Comparison of ENCODE assay signal across 8 mouse cellular contexts in genomic region chr11:97800691-97801408, GRCm38 (mm10). TPM values are rescaled to one million over a fixed set of nuclear protein-coding genes. Genes with fewer than 3 reads are reported as not detected.
DNase-seq lines count a peak whose midpoint lies in the region; ATAC-seq and TF ChIP-seq lines count a peak whose summit lies in the region.

No protein-coding gene starts in this region.

- WGBS in neural tube, embryonic 11.5 days, result 10% methylated on average over 17 of the region's 17 CpGs
- WGBS in embryonic facial prominence, embryonic 15.5 days, result 3% methylated on average over 17 of the region's 17 CpGs
- WGBS in intestine, embryonic 16.5 days, result 2% methylated on average over 17 of the region's 17 CpGs
- 3% methylated on average over 17 of the region's 17 CpGs for WGBS in lung, embryonic 14.5 days

- no peaks in the 10 kb centered on the region for H3K9me3 ChIP-seq in neural tube, embryonic 11.5 days (ENCODE audit: control insufficient read depth, low read length)
- no peaks in the 10 kb centered on the region for H3K9me3 ChIP-seq in embryonic facial prominence, embryonic 15.5 days (replicated peaks)
- no peaks in the 10 kb centered on the region for H3K9me3 ChIP-seq in intestine, embryonic 16.5 days (ENCODE audit: control insufficient read depth, low read length)
- no peaks in the 10 kb centered on the region for H3K9me3 ChIP-seq in lung, embryonic 14.5 days (ENCODE audit: low read depth, low read length)

- peak overlapping the region; percentile 67 for H3K4me2 ChIP-seq in neural tube, embryonic 11.5 days (ENCODE audit: low read depth)
- peak overlapping the region; percentile 64 for H3K4me2 ChIP-seq in embryonic facial prominence, embryonic 15.5 days (replicated peaks)
- H3K4me2 ChIP-seq in intestine, embryonic 16.5 days (ENCODE audit: low read depth, low read length), result peak overlapping the region; percentile 77
- peak overlapping the region; percentile 78 for H3K4me2 ChIP-seq in lung, embryonic 14.5 days

- peak overlapping the region; percentile 79 for H3K27ac ChIP-seq in neural tube, embryonic 11.5 days (ENCODE audit: low read depth, low read length)
- H3K27ac ChIP-seq in embryonic facial prominence, embryonic 15.5 days (replicated peaks), result peak overlapping the region; percentile 98
- peak overlapping the region; percentile 95 for H3K27ac ChIP-seq in intestine, embryonic 16.5 days (ENCODE audit: low read length)
- peak overlapping the region; percentile 96 for H3K27ac ChIP-seq in lung, embryonic 14.5 days (ENCODE audit: low read depth)

- peaks cover 32% of the 10 kb centered on the region for H3K4me1 ChIP-seq in neural tube, embryonic 11.5 days (ENCODE audit: control insufficient read depth, insufficient read depth, low read length)
- peaks cover 57% of the 10 kb centered on the region for H3K4me1 ChIP-seq in embryonic facial prominence, embryonic 15.5 days
- peaks cover 57% of the 10 kb centered on the region for H3K4me1 ChIP-seq in intestine, embryonic 16.5 days (ENCODE audit: control insufficient read depth, insufficient read depth, low read length)
- H3K4me1 ChIP-seq in lung, embryonic 14.5 days (ENCODE audit: insufficient read depth), result peaks cover 35% of the 10 kb centered on the region

- H3K9ac ChIP-seq in neural tube, embryonic 11.5 days (ENCODE audit: low read length), result peak overlapping the region; percentile 74
- peak overlapping the region; percentile 87 for H3K9ac ChIP-seq in embryonic facial prominence, embryonic 15.5 days
- H3K9ac ChIP-seq in intestine, embryonic 16.5 days (ENCODE audit: low read depth, low read length), result peak overlapping the region; percentile 79
- peak overlapping the region; percentile 93 for H3K9ac ChIP-seq in lung, embryonic 14.5 days

- no peaks in the 10 kb centered on the region for H3K36me3 ChIP-seq in neural tube, embryonic 11.5 days (ENCODE audit: control insufficient read depth, insufficient read depth, low read length)
- H3K36me3 ChIP-seq in embryonic facial prominence, embryonic 15.5 days, result no peaks in the 10 kb centered on the region
- no peaks in the 10 kb centered on the region for H3K36me3 ChIP-seq in intestine, embryonic 16.5 days (ENCODE audit: control insufficient read depth, insufficient read depth, low read length)
- H3K36me3 ChIP-seq in lung, embryonic 14.5 days (ENCODE audit: insufficient read depth), result peaks cover 3% of the 10 kb centered on the region; the same call in 1 of the 2 replicates

- no peak for ATAC-seq in neural tube, embryonic 11.5 days (ENCODE audit: insufficient read depth, low FRiP score, low TSS enrichment)
- ATAC-seq in embryonic facial prominence, embryonic 15.5 days (ENCODE audit: insufficient number of reproducible peaks, low FRiP score, low TSS enrichment, low read depth), result no peak
- no peak for ATAC-seq in intestine, embryonic 16.5 days
- no peak for ATAC-seq in lung, embryonic 14.5 days (ENCODE audit: insufficient read depth)

- H3K27me3 ChIP-seq in neural tube, embryonic 11.5 days (ENCODE audit: control insufficient read depth, insufficient read depth, low read length), result no peaks in the 10 kb centered on the region
- no peaks in the 10 kb centered on the region for H3K27me3 ChIP-seq in embryonic facial prominence, embryonic 15.5 days
- H3K27me3 ChIP-seq in intestine, embryonic 16.5 days (replicated peaks; ENCODE audit: control insufficient read depth, insufficient read depth, low read length), result no peaks in the 10 kb centered on the region
- no peaks in the 10 kb centered on the region for H3K27me3 ChIP-seq in lung, embryonic 14.5 days (ENCODE audit: insufficient read depth, low read length)

- H3K4me3 ChIP-seq in neural tube, embryonic 11.5 days (ENCODE audit: low read depth, low read length), result peak overlapping the region; percentile 80
- H3K4me3 ChIP-seq in embryonic facial prominence, embryonic 15.5 days (replicated peaks), result peak overlapping the region; percentile 94
- H3K4me3 ChIP-seq in intestine, embryonic 16.5 days (ENCODE audit: low read length), result peak overlapping the region; percentile 68
- peak overlapping the region; percentile 92 for H3K4me3 ChIP-seq in lung, embryonic 14.5 days (ENCODE audit: low read depth, low read length)

- TF ChIP-seq CTCF in lung, embryonic 14.5 days (IDR thresholded peaks at IDR 0.05; ENCODE audit: low read depth), result no peak

- DNase-seq in neural tube, embryonic 11.5 days (ENCODE audit: low spot score), result no peak
- no peak for DNase-seq in neural tube, embryonic 10.5 days (ENCODE audit: extremely low spot score, low spot score)
- peak; percentile 62 for DNase-seq in lung, embryonic 14.5 days
- peak; percentile 89 for DNase-seq in testis, postnatal 14 days (ENCODE audit: low spot score)
- DNase-seq in ovary, postnatal 10 days (ENCODE audit: low spot score), result no peak
- no peak for DNase-seq in gastrocnemius, adult 18-20 months (ENCODE audit: low spot score)

RNA-seq across cellular contexts. Expression of gene Lasp1, which starts 2.0 kb away (rescaled TPM):
- 68.8 and 73.1 TPM in 2 replicates for polyA plus RNA-seq in neural tube, embryonic 11.5 days (2014; fragmentation: Nextera tagmentation; extraction: Ambion mirVana)
- 117 and 121 TPM in 2 replicates for polyA plus RNA-seq in embryonic facial prominence, embryonic 15.5 days (2015; fragmentation: Nextera tagmentation; extraction: Ambion mirVana)
- polyA plus RNA-seq in intestine, embryonic 16.5 days (2015; fragmentation: Nextera tagmentation; extraction: Ambion mirVana), result 141 and 148 TPM in 2 replicates
- polyA plus RNA-seq in lung, embryonic 14.5 days (2014; fragmentation: Nextera tagmentation; extraction: Ambion mirVana), result 110 and 123 TPM in 2 replicates
- total RNA-seq in gastrocnemius, adult 18-20 months (2021), result 10 to 100 TPM; 10.0 to 19.2 TPM

RNA-seq across cellular contexts. Expression of gene Rpl23, which starts 18.6 kb away (rescaled TPM):
- 453 and 457 TPM in 2 replicates for polyA plus RNA-seq in neural tube, embryonic 11.5 days (2014; fragmentation: Nextera tagmentation; extraction: Ambion mirVana)
- polyA plus RNA-seq in embryonic facial prominence, embryonic 15.5 days (2015; fragmentation: Nextera tagmentation; extraction: Ambion mirVana), result 567 and 575 TPM in 2 replicates
- polyA plus RNA-seq in intestine, embryonic 16.5 days (2015; fragmentation: Nextera tagmentation; extraction: Ambion mirVana), result 466 and 491 TPM in 2 replicates
- 663 and 721 TPM in 2 replicates for polyA plus RNA-seq in lung, embryonic 14.5 days (2014; fragmentation: Nextera tagmentation; extraction: Ambion mirVana)
- total RNA-seq in gastrocnemius, adult 18-20 months (2021), result 100 to 1,000 TPM; 426 to 450 TPM

RNA-seq across cellular contexts. Expression of gene 1700001P01Rik, which starts 25.1 kb away (rescaled TPM):
- not detected in 2 replicates for polyA plus RNA-seq in neural tube, embryonic 11.5 days (2014; fragmentation: Nextera tagmentation; extraction: Ambion mirVana)
- polyA plus RNA-seq in embryonic facial prominence, embryonic 15.5 days (2015; fragmentation: Nextera tagmentation; extraction: Ambion mirVana), result 0.95 TPM in 1 of 2 replicates, not detected in the other
- polyA plus RNA-seq in intestine, embryonic 16.5 days (2015; fragmentation: Nextera tagmentation; extraction: Ambion mirVana), result not detected in 2 replicates
- 0.32 TPM in 1 of 2 replicates, not detected in the other for polyA plus RNA-seq in lung, embryonic 14.5 days (2014; fragmentation: Nextera tagmentation; extraction: Ambion mirVana)
- total RNA-seq in gastrocnemius, adult 18-20 months (2021), result not detected

RNA-seq across cellular contexts. Expression of gene Cwc25, which starts 34.5 kb away (rescaled TPM):
- 13.3 and 13.7 TPM in 2 replicates for polyA plus RNA-seq in neural tube, embryonic 11.5 days (2014; fragmentation: Nextera tagmentation; extraction: Ambion mirVana)
- polyA plus RNA-seq in embryonic facial prominence, embryonic 15.5 days (2015; fragmentation: Nextera tagmentation; extraction: Ambion mirVana), result 18.0 and 20.7 TPM in 2 replicates
- polyA plus RNA-seq in intestine, embryonic 16.5 days (2015; fragmentation: Nextera tagmentation; extraction: Ambion mirVana), result 11.1 and 11.9 TPM in 2 replicates
- 13.3 and 14.2 TPM in 2 replicates for polyA plus RNA-seq in lung, embryonic 14.5 days (2014; fragmentation: Nextera tagmentation; extraction: Ambion mirVana)
- 1 to 10 TPM; 5.2 to 5.9 TPM for total RNA-seq in gastrocnemius, adult 18-20 months (2021)

RNA-seq across cellular contexts. Expression of gene B230217C12Rik, which starts 39.7 kb away (rescaled TPM):
- 14.1 and 15.0 TPM in 2 replicates for polyA plus RNA-seq in neural tube, embryonic 11.5 days (2014; fragmentation: Nextera tagmentation; extraction: Ambion mirVana)
- 6.8 and 7.4 TPM in 2 replicates for polyA plus RNA-seq in embryonic facial prominence, embryonic 15.5 days (2015; fragmentation: Nextera tagmentation; extraction: Ambion mirVana)
- polyA plus RNA-seq in intestine, embryonic 16.5 days (2015; fragmentation: Nextera tagmentation; extraction: Ambion mirVana), result 4.1 TPM in 2 replicates
- 6.1 and 6.8 TPM in 2 replicates for polyA plus RNA-seq in lung, embryonic 14.5 days (2014; fragmentation: Nextera tagmentation; extraction: Ambion mirVana)
- total RNA-seq in gastrocnemius, adult 18-20 months (2021), result under 1 TPM; 0.19 to 0.34 TPM

Comparison
In these comparisons a context has a peak if more than half of its experiments do, and no peak if none do; other contexts are left out.
1. DNase-seq: peak in lung, embryonic 14.5 days (single experiment) and testis, postnatal 14 days (single experiment); none in neural tube, embryonic 11.5 days (single experiment), neural tube, embryonic 10.5 days (single experiment), ovary, postnatal 10 days (single experiment) and gastrocnemius, adult 18-20 months (single experiment).
2. Peak in every context shown above with its lines, with median percentiles within 50 percentile points of each other: H3K27ac ChIP-seq, H3K4me2 ChIP-seq, H3K4me3 ChIP-seq and H3K9ac ChIP-seq.